Mouse (Mus musculus): ENCODE data around the gene Pear1. TPM values are rescaled to one million over a fixed set of nuclear protein-coding genes. Genes with fewer than 3 reads are reported as not detected.

Gene Pear1
- total RNA-seq, 1 experiment, result 1.8 TPM

DNA sequence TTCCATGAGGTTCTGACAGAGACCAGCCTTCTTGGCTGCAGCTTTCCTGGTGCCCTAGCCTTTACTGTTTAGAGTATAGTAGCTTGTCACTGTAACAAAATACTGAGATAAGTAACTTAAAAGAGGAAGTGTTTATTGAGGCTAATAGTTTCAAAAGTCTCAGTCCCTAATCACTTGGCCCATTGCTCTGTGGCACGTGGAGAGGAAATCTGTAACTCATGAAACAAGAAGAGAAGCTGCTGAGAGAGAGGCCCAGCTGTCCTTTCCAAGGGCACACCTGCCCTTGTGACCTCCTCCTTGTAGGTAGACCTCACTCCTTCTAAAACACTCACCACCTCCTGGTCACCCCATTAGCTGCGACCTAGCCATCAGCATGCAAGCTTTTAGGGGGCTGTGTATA is 105.6 kb downstream of the Pear1 start:
- in situ Hi-C loops (cut with MboI; ENCODE audit: low sequenced_read_pairs in 2 of 2, unreplicated experiment in 2 of 2), result no loop called here
- TF ChIP-seq ZNF384 (IDR thresholded peaks at IDR 0.05; ENCODE audit: low read depth, low read length) (no peak), HCFC1 (IDR thresholded peaks at IDR 0.05; ENCODE audit: borderline replicate concordance, insufficient read depth, low read length) (no peak), CHD2 (IDR thresholded peaks at IDR 0.05; ENCODE audit: low read depth, low read length) (no peak), MAFK (IDR thresholded peaks at IDR 0.05; ENCODE audit: insufficient read depth, low read depth, low read length) (no peak), ZC3H11A (IDR thresholded peaks at IDR 0.05; ENCODE audit: borderline replicate concordance, low read depth, low read length) (no peak)

More for the DNA sequence above, 105.6 kb downstream of the Pear1 start:
- no peak overlapping the region for H3K27ac ChIP-seq (ENCODE audit: insufficient read depth, low read depth, low read length, poor library complexity, severe bottlenecking)
- no peaks in the 10 kb centered on the region for H3K4me1 ChIP-seq (ENCODE audit: control insufficient read depth in 2 of 2, insufficient read depth in 2 of 2, low read length in 2 of 2, poor library complexity in 1 of 2)
- no peak overlapping the region for H3K9ac ChIP-seq (ENCODE audit: insufficient read depth, low read depth, low read length, poor library complexity, severe bottlenecking)
- H3K4me3 ChIP-seq (ENCODE audit: insufficient read depth in 1 of 2, low read depth in 1 of 2, low read length in 2 of 2, poor library complexity in 1 of 2, severe bottlenecking in 1 of 2), result no peak overlapping the region
- H3K9me3 ChIP-seq (ENCODE audit: control insufficient read depth, insufficient read depth, low read depth, low read length), result no peaks in the 10 kb centered on the region
- no peak for DNase-seq (ENCODE audit: low read depth, low spot score)
- peaks cover 11% of the 10 kb centered on the region for H3K36me3 ChIP-seq (ENCODE audit: control insufficient read depth, insufficient read depth, low read length, poor library complexity, severe bottlenecking)

Other genes with a start within 250 kb of the Pear1 start
- 14.1 and 14.2 TPM in 2 replicates for gene Arhgef11, start 206.7 kb downstream of the Pear1 start, total RNA-seq (2012; rRNA removed)
- gene Lrrc71, start 75.7 kb downstream of the Pear1 start, total RNA-seq (2012; rRNA removed), result 0.37 and 0.49 TPM in 2 replicates
- 3.8 and 4.5 TPM in 2 replicates for gene Ntrk1, start 29.1 kb downstream of the Pear1 start, total RNA-seq (2012; rRNA removed)
- gene Insrr, start 27.4 kb downstream of the Pear1 start, total RNA-seq (2012; rRNA removed), result 0.11 and 0.18 TPM in 2 replicates
- gene Sh2d2a, start 22.4 kb upstream of the Pear1 start, total RNA-seq (2012; rRNA removed), result 0.05 and 0.22 TPM in 2 replicates
- 40.2 and 53.8 TPM in 2 replicates for gene Prcc, start 61.3 kb upstream of the Pear1 start, total RNA-seq (2012; rRNA removed)
- 296 and 312 TPM in 2 replicates for gene Hdgf, start 82.0 kb upstream of the Pear1 start, total RNA-seq (2012; rRNA removed)
- 154 and 162 TPM in 2 replicates for gene Mrpl24, start 95.2 kb upstream of the Pear1 start, total RNA-seq (2012; rRNA removed)
- gene Isg20l2, start 106.0 kb upstream of the Pear1 start, total RNA-seq (2012; rRNA removed), result 33.6 and 40.1 TPM in 2 replicates
- 22.0 and 25.5 TPM in 2 replicates for gene Rrnad1, start 106.4 kb upstream of the Pear1 start, total RNA-seq (2012; rRNA removed)
- gene Crabp2, start 124.4 kb upstream of the Pear1 start, total RNA-seq (2012; rRNA removed), result 9.4 and 19.7 TPM in 2 replicates
- 22.3 and 29.4 TPM in 2 replicates for gene Nes, start 146.8 kb upstream of the Pear1 start, total RNA-seq (2012; rRNA removed)
- 1.4 and 2.6 TPM in 2 replicates for gene Bcan, start 175.9 kb upstream of the Pear1 start, total RNA-seq (2012; rRNA removed)
- gene Hapln2, start 203.3 kb upstream of the Pear1 start, total RNA-seq (2012; rRNA removed), result not detected in 2 replicates
- 33.5 and 37.9 TPM in 2 replicates for gene Gpatch4, start 218.8 kb upstream of the Pear1 start, total RNA-seq (2012; rRNA removed)
- 117 and 144 TPM in 2 replicates for gene Naxe, start 234.2 kb upstream of the Pear1 start, total RNA-seq (2012; rRNA removed)